Mouse (Mus musculus) thymus, postnatal 10 days (tissue): ENCODE results near the gene Nrarp.

Source experiments
- DNase-seq, 2 experiments: peaks; one replicate each; pipeline ENCODE4 v3.0.0; 2021; ENCODE audit warnings: low spot score in 2 of 2

Nrarp gene

DNA sequence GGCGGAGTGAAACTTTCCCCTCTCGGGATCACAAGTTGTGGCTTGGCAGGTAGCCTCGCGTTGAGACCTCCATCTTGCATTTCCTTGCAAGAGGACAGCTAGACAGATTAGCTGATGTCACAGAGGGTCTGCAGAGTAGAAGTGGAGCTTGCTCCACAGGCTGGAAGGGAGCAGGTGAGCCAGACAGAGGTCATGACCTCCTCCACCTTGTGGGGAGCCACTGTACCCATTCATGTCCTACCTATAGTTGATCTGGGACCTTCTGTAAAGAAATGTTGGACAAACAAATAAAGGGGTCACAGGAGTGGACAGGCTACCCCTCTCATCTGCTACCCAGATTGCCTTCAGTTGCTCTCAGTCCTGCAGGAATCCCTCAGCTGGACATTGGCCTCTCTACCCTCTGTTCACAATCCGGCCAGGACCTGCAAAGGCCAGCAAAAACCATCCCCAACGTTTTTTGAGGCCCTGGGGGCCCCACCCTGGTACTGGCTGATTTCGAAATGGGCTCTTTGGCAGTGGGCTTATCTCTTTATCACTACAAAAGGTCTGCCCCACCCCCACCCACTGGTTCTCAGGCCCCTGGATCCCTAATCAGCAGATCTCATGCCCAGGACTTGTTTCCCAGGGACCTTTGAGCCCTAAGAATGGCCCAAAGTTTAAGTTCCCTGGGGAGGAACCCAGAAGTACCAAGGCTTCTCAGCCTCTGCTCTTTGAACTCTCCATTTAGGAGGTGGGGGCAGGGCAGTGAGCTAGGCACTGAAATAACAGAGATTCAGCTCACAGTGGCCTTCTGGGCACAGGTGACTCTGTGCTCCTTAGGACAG is 5.5 kb upstream of the Nrarp start:
- no peak for DNase-seq

DNA sequence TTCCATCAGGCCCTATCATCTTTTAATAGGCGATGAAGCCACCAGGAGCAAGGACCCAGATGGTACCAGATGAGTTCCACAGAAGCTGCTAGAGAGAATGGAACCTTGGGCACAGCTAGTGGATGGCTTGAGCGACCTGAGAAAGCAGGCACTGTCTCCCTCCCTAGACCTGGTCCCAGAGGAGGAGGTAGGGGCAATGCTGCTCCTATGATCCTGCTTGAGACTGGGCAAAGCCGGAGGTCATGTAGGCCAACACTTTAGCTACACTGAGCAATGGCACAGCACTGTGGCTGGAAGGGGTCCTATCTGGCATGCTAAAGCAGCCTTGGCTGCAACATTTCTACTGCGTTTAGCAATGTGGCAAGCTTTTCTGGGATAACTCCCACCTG is 4.9 kb upstream of the Nrarp start:
- DNase-seq: no peak

DNA sequence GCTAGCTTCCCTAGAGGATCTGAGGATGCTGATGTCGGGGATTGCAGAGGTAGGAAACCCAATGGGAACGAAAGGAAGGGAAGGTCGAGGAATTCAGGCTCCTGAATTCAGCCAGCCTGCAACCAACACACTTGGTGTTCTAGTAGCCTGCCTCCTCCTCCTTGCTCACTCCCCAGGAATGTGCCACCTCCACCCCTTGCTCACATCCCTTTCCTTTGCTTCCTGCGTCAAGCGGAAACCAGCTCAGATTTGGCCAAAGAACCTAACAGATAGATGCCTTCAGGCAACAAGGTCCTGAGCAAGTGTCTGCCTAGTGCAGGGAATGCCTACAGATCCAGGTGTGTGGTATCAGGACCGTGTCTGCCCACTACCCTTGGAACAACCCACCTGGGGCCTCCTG is 4.0 kb upstream of the Nrarp start:
- DNase-seq: no peak

DNA sequence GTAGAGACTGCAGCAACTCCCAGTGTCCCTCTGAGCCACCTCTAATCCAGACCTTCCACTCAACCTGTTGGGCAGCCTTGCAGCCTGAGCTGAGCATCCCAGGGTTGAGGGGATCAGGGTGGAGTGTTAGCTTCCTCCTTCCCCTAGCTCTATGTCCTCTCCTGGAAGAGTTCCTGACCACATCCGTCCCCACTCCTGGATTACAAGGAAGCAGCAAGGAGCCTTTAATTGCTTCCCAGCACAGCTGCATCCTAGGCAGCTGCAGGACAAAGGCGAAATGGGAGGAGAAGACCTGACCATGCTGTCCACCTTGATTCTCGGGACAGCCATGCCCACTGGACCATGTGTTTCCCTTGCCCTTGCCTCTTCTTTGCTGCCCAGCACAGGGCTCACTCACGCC is 3.5 kb upstream of the Nrarp start:
- DNase-seq: no peak

DNA sequence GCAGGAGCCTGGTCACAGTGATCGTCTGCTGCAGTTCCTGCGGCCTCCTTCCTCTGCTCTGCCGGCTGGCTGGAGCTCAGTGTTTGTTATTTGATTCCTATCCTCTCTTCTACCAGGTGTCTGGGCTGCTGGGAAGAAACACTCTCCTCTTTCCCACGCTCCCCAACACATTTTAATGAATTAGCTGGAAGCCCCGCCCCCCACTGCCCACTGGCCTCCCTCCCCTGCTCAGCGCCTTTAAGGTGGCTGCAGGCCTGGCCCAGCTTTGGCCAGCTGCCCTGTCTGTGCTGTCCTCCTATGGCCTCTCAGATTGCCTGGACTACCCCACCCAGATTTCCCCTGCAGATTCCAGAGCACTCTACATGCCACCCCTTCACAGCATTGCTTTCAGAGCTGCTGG is 2.9 kb upstream of the Nrarp start:
- no peak for DNase-seq

DNA sequence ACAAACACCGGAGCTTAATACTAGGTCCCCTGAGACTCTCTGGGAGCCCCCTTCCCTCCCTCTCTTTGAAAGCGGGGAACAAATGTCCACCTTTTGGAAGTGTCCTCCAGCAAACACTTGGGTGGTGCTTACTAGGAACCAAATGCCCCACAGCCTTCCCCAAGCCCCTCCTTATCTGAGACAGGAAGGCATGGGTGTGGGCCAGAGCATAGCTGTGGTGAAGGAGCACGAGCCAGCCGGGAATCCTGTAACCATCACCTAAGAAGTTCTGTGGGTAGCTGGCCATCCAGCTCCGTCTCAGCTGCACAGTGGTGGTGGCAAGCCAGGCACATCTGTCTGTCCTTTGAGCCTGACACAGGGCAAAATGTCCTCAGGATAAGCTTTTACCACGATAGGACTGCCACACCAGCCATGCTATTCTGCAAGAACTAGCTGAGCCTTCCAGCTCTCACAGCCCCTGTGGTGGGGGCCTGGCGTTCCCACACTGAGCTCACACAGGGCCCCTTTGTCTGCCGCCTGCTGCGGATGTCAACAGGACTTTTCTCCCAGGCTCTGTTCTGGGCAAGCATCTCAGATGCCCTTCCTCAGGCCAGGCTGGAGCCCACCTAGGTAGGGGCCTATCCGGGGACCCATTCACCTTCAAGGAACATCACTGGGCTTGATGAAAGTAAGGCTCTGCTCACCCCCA is 2.1 kb upstream of the Nrarp start:
- no peak for DNase-seq

DNA sequence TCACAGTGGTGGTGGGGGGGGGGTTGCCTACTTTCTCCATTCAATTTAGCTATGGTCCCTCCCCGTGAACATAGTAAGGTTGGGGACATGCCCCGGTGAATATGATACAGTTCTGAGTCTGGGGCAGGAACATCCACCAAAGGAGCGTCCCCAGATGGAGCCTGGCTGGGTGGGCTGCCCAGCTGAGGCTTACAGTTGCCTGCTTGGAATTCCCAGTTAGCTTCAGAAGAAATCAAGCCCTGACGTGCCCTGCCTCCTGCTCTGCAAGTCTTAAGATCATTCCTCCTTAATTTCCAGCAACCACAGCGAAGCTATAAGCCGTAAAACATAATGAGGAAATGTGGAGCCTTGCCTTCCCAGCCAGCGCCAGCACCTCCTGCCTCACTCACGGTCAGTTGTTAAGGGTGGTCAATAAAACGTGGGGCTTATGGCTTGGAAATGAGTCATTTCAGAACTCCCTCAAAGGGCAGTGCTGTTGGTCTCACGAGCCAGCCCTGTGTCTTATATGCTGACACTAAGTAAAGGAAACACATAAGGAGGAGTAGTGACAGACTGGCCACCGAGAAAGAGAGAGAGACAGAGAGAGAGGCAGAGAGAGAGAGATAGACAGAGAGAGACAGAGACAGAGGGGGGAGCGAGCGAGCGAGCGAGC is 866 bp upstream of the Nrarp start:
- no peak for DNase-seq

DNA sequence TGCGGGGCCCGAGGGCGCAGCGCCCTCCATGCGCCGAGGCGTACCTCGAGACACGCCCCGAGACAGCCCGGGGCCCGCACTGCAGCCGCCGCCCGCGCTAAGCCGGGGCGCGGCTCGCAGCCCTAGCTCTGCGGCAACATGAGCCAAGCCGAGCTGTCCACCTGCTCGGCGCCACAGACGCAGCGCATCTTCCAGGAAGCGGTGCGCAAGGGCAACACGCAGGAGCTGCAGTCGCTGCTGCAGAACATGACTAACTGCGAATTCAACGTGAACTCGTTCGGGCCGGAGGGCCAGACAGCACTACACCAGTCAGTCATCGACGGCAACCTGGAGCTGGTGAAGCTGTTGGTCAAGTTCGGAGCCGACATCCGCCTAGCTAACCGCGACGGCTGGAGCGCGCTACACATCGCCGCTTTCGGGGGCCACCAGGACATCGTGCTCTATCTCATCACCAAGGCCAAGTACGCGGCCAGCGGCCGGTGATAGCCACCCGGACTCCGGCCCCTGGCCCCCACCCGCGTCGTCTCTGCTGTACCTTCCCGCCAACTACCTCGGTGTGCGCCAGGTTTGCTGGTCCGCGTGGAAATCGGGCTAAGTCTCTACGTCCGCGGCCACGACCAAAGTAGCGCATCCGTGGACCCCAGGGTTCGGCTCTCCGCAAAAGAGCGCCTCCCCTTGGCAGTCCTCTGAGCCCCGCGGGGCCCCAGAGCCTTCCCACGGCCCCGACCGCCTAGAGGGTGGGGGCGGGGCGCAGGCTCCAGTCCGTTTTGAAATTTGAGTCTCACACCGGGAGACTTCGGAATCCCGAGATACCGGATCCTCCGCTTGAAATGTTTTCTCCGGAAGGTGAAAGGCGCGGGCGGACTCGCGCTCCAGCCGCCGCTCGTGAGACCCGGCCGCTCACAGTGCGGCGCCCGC is 674 bp downstream of the Nrarp start:
- DNase-seq: peak in 1 of 2 experiments; percentile 49

DNA sequence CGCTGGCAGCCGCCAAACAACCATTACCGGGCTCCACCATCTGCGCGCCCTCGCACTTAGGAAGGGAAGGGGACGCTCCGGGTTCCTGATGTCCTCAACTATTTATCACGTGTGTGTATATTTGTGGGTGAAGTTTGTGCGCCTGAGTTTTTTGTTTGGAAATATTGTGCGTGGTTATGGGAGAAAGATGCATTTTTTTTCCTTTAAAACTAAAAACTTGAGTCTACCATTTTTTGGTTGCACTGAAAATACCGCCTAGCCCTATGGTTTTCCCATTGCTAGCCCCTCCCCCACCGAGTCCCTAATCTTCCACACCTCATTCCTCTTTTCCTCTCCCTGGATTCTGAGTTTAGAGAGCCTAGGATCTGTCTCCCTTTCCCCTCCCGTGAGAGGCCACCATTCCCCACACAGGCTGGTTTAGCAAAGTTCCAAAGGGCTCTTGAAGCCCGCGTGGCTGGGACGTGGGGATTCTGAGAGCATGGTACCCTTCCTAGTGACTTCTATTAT is 1.4 kb downstream of the Nrarp start:
- DNase-seq: no peak

DNA sequence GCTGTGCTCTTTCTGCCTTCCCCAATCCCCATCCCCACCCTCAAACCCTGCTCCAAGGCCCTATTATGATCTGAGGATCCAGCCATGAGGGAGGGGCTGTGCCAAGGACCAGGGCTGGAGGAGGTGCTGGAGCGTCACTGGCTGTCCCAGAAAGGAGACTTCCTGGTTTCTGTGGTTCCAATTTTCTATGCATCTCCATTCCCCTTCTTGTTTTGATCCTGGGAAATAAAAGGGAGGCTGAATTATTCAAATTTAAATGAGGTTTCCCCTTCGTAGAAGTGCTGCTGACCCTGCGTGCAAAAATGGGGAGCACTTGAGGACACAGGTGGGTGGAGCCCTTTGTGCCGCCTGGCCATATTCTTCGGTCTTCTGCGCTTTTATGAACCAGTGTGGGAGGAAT is 2.1 kb downstream of the Nrarp start:
- DNase-seq: no peak

DNA sequence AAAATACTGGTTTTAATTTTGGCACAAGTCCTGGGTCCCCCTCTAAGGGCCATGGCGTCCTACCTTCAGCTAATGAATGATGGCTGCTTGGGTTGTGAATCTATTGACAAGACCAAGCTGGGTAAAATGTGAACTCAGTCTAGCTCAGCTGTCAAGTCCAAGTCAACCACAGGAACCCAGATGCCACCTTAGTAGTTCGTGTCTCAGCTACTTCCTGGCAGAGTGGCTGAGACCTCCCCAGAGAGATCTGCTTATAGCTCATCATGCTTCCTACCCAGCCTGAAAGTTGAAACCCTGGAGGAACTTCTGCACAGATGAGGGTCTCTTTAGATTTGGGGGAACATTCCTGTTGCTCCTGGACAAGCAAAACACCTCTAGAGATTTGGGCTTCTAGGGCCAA is 2.8 kb downstream of the Nrarp start:
- DNase-seq: no peak

DNA sequence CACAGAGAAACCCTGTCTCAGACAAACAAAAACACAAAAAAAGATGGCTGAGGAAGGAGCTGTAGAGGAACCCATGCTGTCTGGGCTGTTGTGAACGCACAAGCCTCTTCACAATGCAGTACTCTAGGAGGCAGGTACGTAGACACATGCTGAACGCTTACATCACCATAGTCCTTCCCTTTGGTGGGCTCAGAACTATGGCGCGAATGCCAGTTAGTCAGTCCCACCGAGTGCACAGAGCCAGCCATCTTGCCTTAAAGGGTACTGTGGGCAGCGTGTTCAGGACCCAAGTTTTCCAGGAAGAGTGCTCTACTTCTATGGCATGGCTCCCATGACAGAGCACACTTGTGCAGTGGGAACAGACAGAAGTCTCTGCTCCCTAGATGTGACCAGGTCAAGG is 3.9 kb downstream of the Nrarp start:
- no peak for DNase-seq

DNA sequence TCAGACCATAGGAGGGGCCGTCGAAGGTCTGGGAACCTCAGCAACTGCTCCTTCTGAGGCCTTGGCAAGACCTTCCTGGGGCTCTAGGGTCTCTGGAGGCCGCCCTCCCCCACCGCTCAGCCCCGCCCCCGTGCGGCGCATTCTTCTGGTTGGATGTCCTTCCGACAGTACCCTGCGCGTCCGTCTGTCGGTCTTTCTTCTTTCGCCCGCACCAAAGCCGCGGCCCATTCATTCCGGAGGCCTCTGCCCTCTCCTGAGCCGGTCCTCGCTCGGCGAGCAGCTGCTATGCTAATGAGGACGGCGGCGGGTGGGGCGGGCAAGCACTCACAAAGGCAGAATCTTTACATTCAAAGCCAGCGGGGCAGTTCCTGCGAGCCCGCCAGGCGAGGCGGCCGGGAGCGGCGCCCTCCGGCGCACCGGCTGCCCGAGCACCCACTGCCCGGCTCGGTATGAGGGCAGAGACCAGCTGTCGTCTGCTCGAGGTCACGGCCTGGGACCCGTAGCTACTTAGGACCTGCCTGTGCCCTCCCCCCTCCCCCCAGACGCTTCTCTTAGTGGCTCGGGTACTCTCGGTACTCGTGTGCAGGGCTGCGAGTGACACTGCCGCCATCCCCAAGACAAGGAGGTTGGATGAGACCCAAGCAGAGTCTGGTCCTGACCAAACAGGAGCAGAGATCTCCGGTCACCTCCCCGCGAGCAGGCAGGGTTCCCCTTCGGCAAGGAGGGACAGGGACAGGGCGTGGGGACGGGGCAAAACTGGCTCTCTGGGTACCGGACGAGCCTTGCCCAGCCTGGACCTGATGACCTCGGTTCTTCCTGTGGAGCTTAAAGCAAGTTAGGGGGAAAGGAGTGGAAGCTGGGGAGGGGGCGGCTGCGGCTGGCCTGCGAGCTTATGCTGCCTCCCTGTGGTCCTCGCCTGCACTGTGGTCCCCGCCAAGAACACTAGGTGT is 5.3 kb downstream of the Nrarp start:
- peak in 1 of 2 experiments; percentile 55 for DNase-seq

DNA sequence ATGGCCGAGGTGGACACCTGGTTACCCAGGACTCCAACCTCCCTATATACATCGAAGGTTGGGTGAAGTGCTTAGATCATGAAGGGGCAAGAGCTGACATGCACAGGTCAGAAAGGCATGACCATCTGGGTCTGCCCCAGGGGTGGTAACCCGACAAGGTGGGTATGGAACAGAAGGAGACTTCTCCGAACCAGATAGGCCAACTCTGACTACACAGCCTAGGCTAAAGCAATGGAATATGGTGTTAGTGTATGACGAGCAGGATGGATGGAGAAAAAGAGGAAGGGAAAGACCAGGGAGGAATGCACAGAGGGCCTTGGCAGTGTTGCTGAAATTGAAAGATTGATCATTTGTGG is 6.0 kb downstream of the Nrarp start:
- no peak for DNase-seq

DNA sequence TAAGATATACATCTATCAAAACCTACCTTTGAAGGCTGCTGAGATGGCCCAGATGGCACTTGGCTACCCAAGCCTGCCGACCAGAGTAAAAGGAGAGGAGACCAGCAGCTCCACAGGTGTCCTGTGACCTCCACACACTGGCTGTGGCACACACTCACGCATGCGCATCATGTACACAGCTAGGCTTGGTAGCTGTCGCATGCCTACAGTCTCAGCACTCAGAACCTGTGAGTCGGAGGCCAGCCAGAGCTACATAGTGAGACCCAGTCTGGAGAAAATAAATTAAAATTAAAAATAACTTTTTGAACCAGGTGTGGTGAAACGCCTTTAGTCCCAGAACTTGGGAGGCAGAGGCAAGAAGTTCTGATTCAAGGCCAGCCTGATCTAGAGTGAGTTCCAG is 7.3 kb downstream of the Nrarp start:
- no peak for DNase-seq

DNA sequence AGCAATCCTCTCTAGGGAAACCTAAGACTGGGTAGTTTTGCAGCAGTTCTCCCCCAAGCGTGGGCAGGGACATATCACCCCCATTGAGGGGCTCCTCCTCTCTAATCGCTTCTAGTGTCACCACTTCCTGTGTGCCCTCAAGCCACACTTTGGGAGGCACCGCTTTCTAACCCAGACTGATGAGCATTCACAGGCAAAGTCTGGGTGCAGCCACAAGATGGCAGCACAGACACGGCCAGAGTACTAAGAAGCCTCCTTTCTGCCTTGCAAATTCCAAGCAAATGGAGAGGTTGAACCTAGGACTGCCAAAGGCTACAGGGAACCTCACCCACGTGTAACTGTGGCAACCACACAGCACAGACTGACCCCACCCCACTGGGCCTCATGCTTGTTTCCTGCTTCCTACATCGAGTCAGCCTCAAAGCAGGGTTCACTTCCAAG is 12.8 kb downstream of the Nrarp start:
- DNase-seq: peak; percentile 76 to 79

DNA sequence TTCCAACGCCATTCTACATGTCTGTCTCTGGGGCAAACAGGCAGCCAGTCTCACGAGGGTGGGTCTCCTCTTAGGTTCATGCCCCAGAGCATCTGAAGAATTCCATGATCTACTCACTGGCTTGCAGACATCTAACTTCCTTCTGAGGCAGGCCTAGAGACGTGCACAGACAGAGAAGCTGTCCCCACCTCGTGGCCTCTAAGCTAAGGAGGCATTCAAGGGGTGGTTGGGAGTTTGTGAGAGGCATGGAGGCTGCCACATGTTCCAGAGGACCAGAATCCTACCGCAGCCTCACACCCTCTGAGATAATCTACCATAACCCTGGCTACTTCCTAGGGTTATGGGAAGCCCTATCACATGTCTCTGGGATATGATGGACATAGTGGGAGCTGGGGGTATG is 13.4 kb downstream of the Nrarp start:
- no peak for DNase-seq

DNA sequence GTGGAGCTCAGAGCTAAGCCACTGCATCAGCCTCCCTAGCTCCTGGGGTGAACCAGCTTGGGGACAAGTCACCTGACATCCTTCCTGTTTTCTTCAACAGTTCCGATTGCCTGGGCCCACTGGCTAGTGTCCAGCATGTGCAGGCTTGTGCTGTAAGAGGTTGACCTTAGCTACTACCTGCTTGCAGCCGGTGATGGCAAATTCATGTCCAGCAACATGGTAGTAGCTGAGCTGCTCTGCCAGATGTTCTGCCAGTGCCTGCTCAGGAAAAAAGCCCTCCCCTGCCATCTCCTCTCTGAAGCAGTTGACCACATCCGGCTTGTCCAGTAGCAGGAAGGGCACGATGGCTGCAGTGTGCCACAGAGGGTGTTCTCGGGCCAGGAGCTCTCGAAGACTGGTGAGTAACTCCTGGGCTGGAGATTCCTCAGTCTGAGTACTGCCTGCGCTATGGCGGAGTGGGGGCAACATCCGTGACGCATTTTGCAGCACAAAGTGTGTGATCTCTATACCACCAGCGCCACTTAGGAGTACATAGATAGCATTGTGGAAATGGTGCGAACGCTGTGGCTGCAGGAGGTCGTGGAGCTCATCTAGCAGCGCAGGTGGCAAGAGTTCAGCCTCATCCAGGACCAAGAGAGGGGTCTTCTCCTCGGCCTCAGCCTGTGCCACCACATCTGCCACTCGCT is 14.1 kb downstream of the Nrarp start:
- DNase-seq: peak; percentile 32 to 33

DNA sequence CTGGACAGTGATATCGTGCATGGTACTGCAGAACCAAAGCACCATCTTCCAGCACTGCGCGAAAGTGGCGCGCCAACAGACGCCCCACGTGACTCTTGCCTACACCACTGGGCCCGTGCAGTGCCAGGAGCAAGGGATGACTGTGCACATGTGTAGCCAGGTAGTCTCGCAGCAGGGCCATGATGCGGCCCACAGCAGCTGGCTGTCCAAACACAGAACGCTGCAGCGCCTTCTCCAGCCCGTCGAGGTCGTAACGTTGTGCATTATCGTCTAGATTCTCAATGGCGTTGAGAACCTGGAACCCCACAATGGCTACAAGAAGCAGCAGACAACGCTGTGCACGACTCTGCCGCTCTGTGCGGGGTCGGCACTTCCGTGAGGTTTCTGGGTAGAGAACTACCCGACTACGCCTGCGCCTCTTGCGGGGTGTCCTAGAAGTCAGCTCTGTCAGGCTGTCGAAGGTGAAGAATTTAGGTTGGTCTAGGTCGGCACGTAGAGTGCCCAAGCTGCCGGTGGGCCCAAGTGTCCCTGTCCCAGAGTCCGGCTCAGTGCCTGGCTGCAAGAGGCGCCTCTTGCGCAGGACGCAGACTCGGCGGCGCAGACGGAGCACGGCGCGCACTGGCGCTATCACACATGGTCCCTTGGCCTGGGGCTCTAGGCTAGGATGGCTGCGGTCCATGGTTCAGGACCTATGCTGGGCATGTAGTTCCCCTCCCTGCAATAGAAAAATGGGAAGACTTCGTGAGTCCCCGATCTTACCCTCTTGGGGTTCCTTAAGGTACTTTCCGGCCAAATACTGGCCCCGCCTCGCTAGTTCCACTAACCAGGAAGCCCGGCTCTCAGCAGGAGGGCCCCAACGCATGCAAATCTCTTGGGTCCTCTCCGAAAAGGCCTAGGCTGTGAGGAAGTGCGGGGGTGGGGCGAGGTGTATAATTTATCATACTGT is 14.9 kb downstream of the Nrarp start:
- peak; percentile 55 to 62 for DNase-seq
